ENCODE assay signal across 32 mouse cellular contexts in genomic region chr10:19668973-19669372, GRCm38 (mm10). TPM values are rescaled to one million over a fixed set of nuclear protein-coding genes. Genes with fewer than 3 reads are reported as not detected.
DNase-seq lines count a peak whose midpoint lies in the region; ATAC-seq and TF ChIP-seq lines count a peak whose summit lies in the region.
"Had no signal": no experiment of that assay in that cellular context is flagged by ENCODE, and none has a peak within 500 bp of the region (broad histone marks: within the 10 kb centered on the region; RNA-seq: fewer than 3 reads in every experiment).

No protein-coding gene starts in this region.

- peak; percentile 32 for ATAC-seq in inflammation-experienced regulatory T-cells, adult 6 months
- no peak for ATAC-seq in forebrain, embryonic 11.5 days (replicated peaks; ENCODE audit: low FRiP score)
- ATAC-seq: forebrain, embryonic 14.5 days; midbrain, embryonic 13.5 days had no signal

- H3K4me1 ChIP-seq in spleen, adult 2 months (ENCODE audit: control insufficient read depth, insufficient read depth, insufficient read length), result peaks cover 8% of the 10 kb centered on the region
- no peaks in the 10 kb centered on the region for H3K4me1 ChIP-seq in forebrain, embryonic 11.5 days (replicated peaks; ENCODE audit: control insufficient read depth, insufficient read depth, low read length)
- H3K4me1 ChIP-seq: embryonic facial prominence, embryonic 15.5 days; hindbrain, embryonic 13.5 days; kidney, embryonic 15.5 days; limb, embryonic 13.5 days; lung, embryonic 15.5 days; midbrain, embryonic 13.5 days had no signal

- no peak overlapping the region for H3K4me3 ChIP-seq in spleen, adult 2 months (ENCODE audit: extremely low read depth, insufficient read depth, insufficient read length)
- no peak overlapping the region for H3K4me3 ChIP-seq in forebrain, embryonic 11.5 days (ENCODE audit: low read depth, low read length)
- H3K4me3 ChIP-seq: embryonic facial prominence, embryonic 15.5 days; hindbrain, embryonic 13.5 days; kidney, embryonic 15.5 days; layer of hippocampus, adult 2 months; limb, embryonic 13.5 days; lung, embryonic 15.5 days; midbrain, embryonic 13.5 days had no signal

- H3K27ac ChIP-seq in spleen, adult 2 months (ENCODE audit: insufficient read depth, low read length), result 0 out of 2 replicates have a peak overlapping the region, but pooled peaks have one; percentile 7
- no peak overlapping the region for H3K27ac ChIP-seq in forebrain, embryonic 11.5 days (ENCODE audit: low read depth, low read length)
- H3K27ac ChIP-seq: embryonic facial prominence, embryonic 15.5 days; hindbrain, embryonic 13.5 days; kidney, embryonic 15.5 days; layer of hippocampus, adult 2 months; limb, embryonic 13.5 days; lung, embryonic 15.5 days; midbrain, embryonic 13.5 days; stomach, postnatal 0 days had no signal

- no peaks in the 10 kb centered on the region for H3K36me3 ChIP-seq in spleen, adult 2 months (ENCODE audit: control insufficient read depth, insufficient read depth, low read length)
- H3K36me3 ChIP-seq in splenic B cell, adult 2 months (ENCODE audit: control insufficient read depth, insufficient read depth, low read length, poor library complexity, severe bottlenecking), result no peaks in the 10 kb centered on the region
- H3K36me3 ChIP-seq in forebrain, embryonic 11.5 days (ENCODE audit: control insufficient read depth, insufficient read depth, low read length), result no peaks in the 10 kb centered on the region
- H3K36me3 ChIP-seq: embryonic facial prominence, embryonic 15.5 days; hindbrain, embryonic 13.5 days; kidney, embryonic 15.5 days; limb, embryonic 13.5 days; lung, embryonic 15.5 days; midbrain, embryonic 13.5 days had no signal

- no peak overlapping the region for H3K9ac ChIP-seq in forebrain, embryonic 11.5 days (ENCODE audit: low read length)
- H3K9ac ChIP-seq: embryonic facial prominence, embryonic 15.5 days; hindbrain, embryonic 13.5 days; kidney, embryonic 15.5 days; limb, embryonic 13.5 days; lung, embryonic 15.5 days; midbrain, embryonic 13.5 days had no signal

- H3K4me2 ChIP-seq in forebrain, embryonic 11.5 days (ENCODE audit: low read depth, low read length, severe bottlenecking), result no peak overlapping the region
- H3K4me2 ChIP-seq: embryonic facial prominence, embryonic 15.5 days; heart, embryonic 11.5 days; hindbrain, embryonic 13.5 days; kidney, embryonic 15.5 days; limb, embryonic 13.5 days; liver, embryonic 11.5 days; lung, embryonic 15.5 days; midbrain, embryonic 13.5 days had no signal

- TF ChIP-seq CTCF in spleen, adult 2 months (IDR thresholded peaks at IDR 0.05; ENCODE audit: extremely low read depth, insufficient read depth, insufficient read length, insufficient replicate concordance), result no peak

- peak; percentile 29 to 44 for DNase-seq in cerebellum, postnatal 10 days
- no peak for DNase-seq in cerebellum, adult 11-12 months
- peak; percentile 40 to 53 for DNase-seq in spleen, adult 2 months (ENCODE audit: low read depth in 1 of 2, low spot score in 2 of 2)
- DNase-seq in spleen, postnatal 14 days (ENCODE audit: low spot score in 2 of 2), result no peak
- peak; percentile 84 for DNase-seq in splenic B cell, adult 2 months (ENCODE audit: low read depth, low spot score)
- DNase-seq in forebrain, embryonic 11.5 days (ENCODE audit: low spot score), result no peak
- no peak for DNase-seq in urinary bladder, postnatal 14 days (ENCODE audit: low spot score)
- DNase-seq: adrenal gland, adult 2 months; cerebellum, adult 8-10 months; gastrocnemius, postnatal 14 days; heart, adult 11 months; heart, postnatal 36 days; kidney, adult 11 months; kidney, postnatal 36 days; lung, postnatal 4 days; right cerebral cortex, adult 18-20 months; thymus, postnatal 4 days had no signal

- 23% methylated on average over 5 of the region's 5 CpGs for WGBS in spleen, adult 2 months
- 89% methylated on average over 5 of the region's 5 CpGs for WGBS in forebrain, embryonic 11.5 days

- TF ChIP-seq POLR2A in spleen, adult 2 months (IDR thresholded peaks at IDR 0.05; ENCODE audit: low read depth, low read length), result no peak

- no peaks in the 10 kb centered on the region for H3K9me3 ChIP-seq in forebrain, embryonic 11.5 days (ENCODE audit: control insufficient read depth, low read length)
- H3K9me3 ChIP-seq: embryonic facial prominence, embryonic 15.5 days; hindbrain, embryonic 13.5 days; limb, embryonic 13.5 days; lung, embryonic 15.5 days had no signal

- H3K27me3 ChIP-seq in spleen, adult 2 months (ENCODE audit: control insufficient read depth, insufficient read depth, low read length), result no peaks in the 10 kb centered on the region
- no peaks in the 10 kb centered on the region for H3K27me3 ChIP-seq in splenic B cell, adult 2 months (ENCODE audit: control insufficient read depth, insufficient read depth, low read length, poor library complexity, severe bottlenecking)
- no peaks in the 10 kb centered on the region for H3K27me3 ChIP-seq in forebrain, embryonic 11.5 days (ENCODE audit: control insufficient read depth, insufficient read depth, low read length)
- H3K27me3 ChIP-seq: embryonic facial prominence, embryonic 15.5 days; hindbrain, embryonic 13.5 days; kidney, embryonic 15.5 days; limb, embryonic 13.5 days; lung, embryonic 15.5 days; midbrain, embryonic 13.5 days had no signal

RNA-seq across cellular contexts. Expression of gene Il20ra, which starts 43.4 kb away (rescaled TPM):
- polyA plus RNA-seq in spleen, adult 2 months (2012; rRNA removed), result 0.07 TPM in 1 of 2 replicates, not detected in the other
- under 1 TPM in 1 of 3 experiments, not detected in 2; 0.73 TPM for polyA plus RNA-seq in inflammation-experienced regulatory T-cells, adult 6 months (2017; shearing (Covaris generic))
- not detected in 2 replicates for polyA plus RNA-seq in forebrain, embryonic 11.5 days (2014; fragmentation: Nextera tagmentation; extraction: Ambion mirVana)
- polyA plus RNA-seq: forebrain, embryonic 14.5 days had no signal

RNA-seq across cellular contexts. Expression of gene Il22ra2, which starts 47.2 kb away (rescaled TPM):
- 0.55 and 0.65 TPM in 2 replicates for polyA plus RNA-seq in spleen, adult 2 months (2012; rRNA removed)
- polyA plus RNA-seq in inflammation-experienced regulatory T-cells, adult 6 months (2017; shearing (Covaris generic)), result under 1 TPM in 1 of 3 experiments, not detected in 2; 0.38 TPM
- not detected in 2 replicates for polyA plus RNA-seq in forebrain, embryonic 11.5 days (2014; fragmentation: Nextera tagmentation; extraction: Ambion mirVana)
- polyA plus RNA-seq: adrenal gland, adult 2 months; cortical plate, adult 2 months; forebrain, embryonic 14.5 days; heart, embryonic 11.5 days; heart, embryonic 16.5 days; hindbrain, embryonic 13.5 days; kidney, embryonic 15.5 days; limb, embryonic 13.5 days; liver, embryonic 11.5 days; liver, embryonic 16.5 days; midbrain, embryonic 13.5 days; stomach, postnatal 0 days had no signal

Comparison
In these comparisons a context has a peak if more than half of its experiments do, and no peak if none do; other contexts are left out.
1. DNase-seq: peak in cerebellum, postnatal 10 days (2 of 2), spleen, adult 2 months (2 of 2) and splenic B cell, adult 2 months (single experiment); none in cerebellum, adult 11-12 months (single experiment), spleen, postnatal 14 days (0 of 2), forebrain, embryonic 11.5 days (single experiment) and urinary bladder, postnatal 14 days (single experiment).